Mouse (Mus musculus) common myeloid progenitor, adult 5-6 weeks (primary cell): ENCODE data around the gene Anapc16. TPM values are rescaled to one million over a fixed set of nuclear protein-coding genes. Genes with fewer than 3 reads are reported as not detected.

ENCODE experiments used
- ATAC-seq: replicated peaks from 2 replicates; pipeline ENCODE4 v1.8.0; 2016; ENCODE audit warnings: low read depth, mild to moderate bottlenecking, moderate TSS enrichment, inconsistent platforms; ENCODE audit not compliant: poor library complexity, severe bottlenecking
- total RNA-seq: library from RNA; stranded (forward); fragments of 200-1000, 187-1606 nt; gene quantifications from 2 replicates; pipeline ENCODE4 v1.2.3, GENCODE M21; 2017

The Anapc16 gene
- total RNA-seq, 1 experiment from 2014 or later, result 45.3 TPM

DNA sequence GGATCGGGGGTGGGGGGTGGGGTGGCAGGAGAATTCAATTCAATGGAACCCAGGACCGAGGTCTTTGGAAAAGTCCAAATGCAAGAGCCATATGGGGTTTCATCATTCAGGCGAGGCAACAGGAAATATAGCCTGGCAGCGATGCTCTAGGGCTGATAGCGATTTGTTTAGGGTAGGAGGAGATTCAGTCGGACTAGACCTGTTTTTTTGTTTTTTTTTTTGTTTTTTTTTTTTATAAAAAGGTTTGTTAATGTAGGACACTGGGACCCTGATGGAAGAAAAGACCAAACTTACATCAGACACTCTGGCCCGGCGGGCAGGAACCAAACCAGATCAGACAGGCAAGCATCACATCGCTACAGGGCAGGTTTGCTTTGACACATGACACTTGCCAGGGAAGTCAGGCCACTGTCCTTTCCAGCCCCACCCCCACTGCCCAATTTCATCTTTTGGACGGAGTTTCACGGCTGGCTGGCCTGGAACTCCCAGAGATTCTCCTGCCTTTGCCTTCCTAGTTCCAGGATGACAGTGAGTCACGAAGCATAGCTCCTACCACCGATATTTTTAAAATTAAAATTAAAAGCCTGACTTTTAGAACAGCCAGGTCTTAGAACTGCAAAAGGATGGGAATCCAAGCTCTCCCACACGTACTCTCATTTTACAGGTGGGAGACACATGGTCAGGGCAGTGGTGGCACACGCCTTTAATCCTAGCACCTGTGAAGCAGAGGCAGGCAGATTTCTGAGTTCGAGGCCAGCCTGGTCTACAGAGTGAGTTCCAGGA, 50.0 kb downstream of the Anapc16 start:
- no peak for ATAC-seq

DNA sequence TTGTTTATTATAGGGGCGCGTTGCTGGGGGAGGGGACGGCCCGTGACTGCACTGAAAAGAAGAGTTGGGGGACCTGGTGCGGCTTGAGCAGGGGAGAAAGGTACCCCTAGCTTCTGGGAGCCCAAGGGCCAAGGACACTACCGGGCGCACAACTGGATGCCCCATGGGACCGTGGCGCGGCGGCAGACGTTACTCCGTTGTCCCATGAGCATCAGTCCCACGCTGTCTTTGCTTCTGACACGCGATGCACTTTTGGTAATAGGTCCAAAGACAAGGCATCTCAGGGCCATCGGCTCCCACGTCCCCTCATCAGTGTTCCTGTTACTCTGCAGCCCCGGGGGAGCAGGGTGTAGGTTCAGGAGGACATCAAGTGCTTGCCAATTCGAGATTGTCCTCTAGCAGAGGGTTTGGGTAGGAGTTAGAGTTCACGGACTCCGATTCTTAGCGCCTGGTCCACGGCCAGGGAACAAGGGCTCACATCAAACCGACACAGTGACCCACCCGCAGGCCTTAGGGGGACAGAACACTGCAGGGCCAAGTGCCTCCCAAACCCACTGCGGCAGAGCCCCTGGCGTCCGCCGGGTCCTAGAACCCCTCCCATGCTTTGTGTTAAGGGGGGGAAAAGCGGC, 50.7 kb downstream of the Anapc16 start:
- ATAC-seq, result peak; percentile 10

DNA sequence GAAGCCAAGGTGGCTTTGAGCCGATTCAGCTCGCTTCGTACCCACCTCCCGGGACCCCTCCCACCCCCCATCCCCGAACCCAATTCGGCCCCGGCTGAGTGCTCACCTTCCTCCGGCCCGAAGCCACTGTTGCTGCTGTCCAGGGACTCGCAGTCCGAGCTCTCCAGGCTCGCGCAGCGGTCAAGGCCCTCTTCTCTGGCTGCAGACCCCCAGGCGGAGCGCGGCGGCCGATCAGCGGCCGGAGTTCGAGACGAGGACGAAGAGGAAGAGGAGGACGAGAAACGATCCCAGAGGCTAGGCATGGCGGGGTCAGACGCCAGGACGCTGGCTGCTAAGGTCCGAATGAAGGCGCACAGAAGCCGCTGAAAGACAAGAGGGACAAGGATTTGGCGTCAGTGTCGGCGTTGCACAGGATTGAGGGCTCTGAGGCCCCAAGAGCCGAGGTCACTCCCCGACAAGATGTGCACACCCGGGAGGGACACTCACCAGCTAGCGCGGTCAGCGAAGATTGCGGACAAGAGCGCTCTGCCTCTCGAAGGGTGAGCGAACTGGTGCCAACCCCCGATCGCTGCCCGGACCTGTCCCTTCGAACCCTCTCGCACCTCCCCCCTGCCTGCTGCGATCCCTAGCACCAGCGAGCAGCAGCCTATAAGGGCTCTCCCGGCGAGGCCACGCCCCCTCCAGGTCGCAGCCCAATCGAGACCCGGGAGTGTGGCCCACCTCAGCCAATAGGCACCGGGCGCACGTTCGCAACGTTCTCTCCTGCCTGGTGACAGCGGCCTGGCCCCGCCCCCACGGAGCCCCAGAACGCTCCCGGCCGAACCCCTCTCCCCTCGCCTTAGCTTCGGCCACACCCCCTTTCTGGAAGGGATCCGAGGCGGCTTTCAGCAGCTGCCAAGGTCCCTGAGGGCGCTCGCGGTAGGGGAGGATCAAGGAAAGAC, 51.5 kb downstream of the Anapc16 start, which contains the start of gene Ddit4:
Gene Ddit4 (minus strand): TSS at position 624 of the 941 bp plus-strand sequence.
- ATAC-seq, result peak; percentile 88

DNA sequence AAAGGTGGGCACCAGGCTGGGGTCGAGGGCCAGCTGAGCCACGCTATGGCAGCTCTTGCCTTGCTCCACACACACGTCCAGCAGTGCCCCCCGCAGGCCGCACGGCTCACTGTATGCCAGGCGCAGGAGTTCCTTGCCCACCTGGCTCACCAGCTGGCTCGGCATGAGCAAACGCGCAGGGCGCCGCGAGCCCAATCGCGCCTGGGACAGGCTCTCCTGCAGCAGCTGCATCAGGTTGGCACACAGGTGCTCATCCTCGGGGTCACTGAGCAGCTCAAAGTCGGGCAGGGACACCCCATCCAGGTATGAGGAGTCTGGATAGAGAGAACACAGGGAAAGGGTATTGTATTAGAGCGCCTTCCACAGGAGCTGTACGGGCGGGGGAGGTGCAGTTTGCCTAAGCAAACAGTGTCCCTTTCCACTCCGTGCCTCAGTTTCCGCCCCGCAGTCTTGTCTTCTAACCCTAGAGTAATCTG, 52.2 kb downstream of the Anapc16 start:
- ATAC-seq, result peak; percentile 43

DNA sequence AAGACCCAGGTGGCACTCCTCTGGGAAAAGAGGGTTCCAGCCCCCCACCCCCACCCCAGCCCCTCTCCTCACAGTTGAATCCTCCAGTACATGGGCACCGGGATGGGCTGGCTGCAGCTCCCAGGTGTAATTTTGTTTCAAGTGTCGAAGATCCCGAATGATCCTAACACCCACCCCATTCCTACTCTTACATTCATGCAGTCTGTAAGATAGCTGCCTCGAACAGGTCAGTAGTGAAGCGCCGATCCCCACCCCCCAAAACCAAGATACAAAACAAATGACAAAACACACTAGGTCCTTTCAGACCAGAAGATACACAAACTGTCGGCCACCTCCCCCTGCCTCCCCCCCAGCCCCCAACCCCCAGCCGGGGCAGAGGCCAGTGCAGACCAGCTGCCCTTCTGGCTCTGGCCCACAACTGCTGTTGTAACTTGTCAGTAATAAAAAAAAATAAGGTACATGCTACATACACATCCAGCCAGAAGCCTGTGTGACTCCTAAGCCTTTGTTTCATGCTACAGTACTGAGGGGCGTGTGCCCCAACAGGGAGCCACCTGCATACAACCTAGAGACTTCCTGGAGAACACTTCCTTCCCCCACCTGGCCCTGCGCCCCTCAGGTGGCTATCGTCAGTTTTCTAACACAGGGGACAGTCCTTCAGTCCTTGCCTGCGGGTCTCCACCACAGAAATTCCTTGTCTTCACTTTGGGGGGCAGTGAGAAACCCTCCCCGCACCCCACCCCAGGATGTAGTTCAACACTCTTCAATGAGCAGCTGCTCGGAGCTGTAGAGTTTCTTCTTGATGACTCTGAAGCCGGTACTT, 52.9 kb downstream of the Anapc16 start:
- ATAC-seq, result no peak

DNA sequence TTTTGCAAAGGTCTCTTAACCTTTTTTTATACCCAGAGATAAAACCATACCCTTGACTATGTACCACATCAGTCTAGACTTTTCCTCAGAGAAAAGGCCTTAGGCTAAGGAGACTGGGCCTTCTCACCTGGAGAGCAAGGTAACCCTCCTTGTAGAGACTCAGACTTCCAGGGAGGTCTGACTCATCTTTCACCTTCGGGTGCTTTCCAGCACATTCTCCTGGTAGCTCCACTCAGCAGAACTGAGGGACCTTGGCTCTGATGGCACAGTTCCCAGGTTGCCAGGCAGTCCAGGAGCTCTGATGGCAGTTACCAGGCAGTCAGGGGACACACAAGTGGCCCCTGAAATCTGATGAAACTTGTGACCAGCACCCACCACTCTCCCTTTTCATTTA, 53.7 kb downstream of the Anapc16 start:
- no peak for ATAC-seq

DNA sequence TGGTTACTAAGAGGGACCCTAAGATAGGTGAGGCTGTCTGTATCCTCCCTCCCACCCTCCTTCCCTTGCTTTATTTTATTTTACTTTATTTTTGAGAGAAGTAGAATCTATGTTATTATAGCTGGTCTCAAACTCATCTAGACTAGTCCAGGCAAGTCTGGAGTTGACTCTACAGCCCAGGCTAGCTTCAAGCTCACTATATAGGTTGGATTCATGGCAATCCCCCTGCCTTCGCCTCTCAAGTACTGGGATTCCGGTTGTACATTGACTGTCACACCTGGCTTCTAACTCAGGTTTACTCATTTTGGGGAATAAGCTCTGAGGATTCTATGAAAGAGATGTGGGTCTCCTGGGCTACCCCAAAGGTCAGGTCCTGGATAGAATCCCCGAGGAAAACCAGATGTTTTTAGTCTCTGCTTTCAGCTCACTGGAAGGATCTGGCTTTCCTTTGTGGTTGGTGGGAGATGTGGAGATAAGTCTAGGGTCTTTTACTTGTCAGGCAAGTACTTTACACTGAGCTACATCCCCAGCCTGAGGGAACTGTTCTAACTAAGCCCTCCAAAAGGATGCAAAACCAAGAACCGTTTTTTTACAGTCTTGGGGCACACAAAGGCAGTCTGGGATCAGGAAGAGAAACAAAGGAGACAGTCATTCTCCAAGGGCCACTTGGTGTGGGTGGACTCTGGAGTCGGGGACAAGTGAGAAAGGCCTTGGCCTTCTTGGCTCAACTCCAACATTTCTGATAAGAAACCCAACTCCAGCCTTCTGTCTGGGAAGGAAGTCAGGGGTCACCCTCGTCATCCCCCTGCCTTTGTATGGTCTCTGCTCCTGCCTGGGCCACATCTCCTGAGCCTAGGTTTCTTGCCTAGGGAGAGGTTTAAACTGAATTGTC, 54.3 kb downstream of the Anapc16 start:
- ATAC-seq, result no peak

DNA sequence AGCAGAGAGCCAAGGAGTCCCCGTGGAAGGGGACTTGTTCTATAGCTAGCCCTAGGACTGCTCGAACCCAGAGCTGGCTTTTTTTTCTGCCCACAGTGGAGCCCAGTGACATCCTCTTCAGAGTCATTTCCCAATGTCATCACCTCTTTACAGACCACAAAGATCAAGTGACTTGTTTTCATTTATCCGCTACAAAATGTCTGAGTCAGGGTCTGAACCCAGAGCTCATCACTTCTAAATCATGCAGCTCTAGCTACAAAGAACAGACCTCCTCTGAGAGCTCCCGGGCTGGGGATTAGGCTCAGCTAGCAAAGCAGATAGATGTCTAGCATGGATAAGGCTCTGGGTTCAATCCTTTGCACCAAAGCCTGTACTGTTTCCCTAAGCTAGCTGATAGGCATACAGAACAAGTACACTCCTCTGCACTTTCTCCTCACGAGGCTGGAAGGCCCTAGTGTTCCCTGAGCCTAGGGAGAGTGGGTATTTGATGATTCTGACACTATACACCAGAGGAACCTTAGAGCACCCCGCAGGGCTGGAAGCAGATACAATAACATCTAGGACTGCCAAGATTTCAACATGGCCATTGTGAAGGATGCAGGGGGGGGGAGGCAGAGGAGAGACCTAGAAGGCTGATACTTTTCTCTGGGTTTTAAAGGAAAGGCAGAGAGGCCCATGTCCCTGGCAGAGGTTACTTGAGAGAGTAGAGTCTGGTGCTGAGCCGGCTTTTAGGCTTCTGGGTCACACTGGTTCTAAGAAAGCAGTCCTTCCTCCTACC, 55.5 kb downstream of the Anapc16 start:
- no peak for ATAC-seq

DNA sequence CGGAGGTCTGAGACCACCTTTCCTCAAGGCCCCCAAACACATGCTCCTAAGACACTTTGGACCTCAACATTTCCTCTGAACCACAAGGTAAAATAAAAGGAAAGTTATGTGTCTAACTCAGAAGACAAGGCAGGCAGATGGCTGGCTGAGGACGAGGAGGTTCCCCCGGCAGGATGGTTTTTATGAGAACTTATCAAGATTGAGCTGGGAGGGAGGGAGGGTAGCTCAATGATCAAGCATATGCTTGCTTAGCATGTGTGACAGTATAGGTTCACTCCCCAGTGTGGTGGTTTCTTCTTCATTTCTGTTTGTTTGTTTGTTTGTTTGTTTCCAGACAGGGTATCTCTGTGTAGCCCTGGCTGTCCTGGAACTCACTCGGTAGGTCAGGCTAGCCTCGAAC, 56.6 kb downstream of the Anapc16 start:
- no peak for ATAC-seq

DNA sequence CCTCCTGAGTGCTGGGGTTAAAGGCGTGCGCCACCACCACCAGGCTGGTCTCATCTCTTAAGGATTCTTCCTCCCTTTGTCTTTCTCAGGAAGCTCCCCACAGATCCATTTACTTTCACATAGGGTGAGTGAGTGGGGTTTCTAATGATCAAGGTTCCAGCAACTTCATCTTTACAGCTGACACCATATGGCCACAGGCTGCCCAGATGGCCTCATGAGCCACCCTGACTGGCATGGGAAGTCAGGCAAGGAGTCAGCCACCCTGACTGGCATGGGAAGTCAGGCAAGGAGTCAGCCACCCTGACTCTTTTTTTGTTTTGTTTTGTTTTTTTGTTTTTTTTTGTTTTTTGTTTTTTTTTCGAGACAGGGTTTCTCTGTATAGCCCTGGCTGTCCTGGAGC, 57.5 kb downstream of the Anapc16 start:
- no peak for ATAC-seq

DNA sequence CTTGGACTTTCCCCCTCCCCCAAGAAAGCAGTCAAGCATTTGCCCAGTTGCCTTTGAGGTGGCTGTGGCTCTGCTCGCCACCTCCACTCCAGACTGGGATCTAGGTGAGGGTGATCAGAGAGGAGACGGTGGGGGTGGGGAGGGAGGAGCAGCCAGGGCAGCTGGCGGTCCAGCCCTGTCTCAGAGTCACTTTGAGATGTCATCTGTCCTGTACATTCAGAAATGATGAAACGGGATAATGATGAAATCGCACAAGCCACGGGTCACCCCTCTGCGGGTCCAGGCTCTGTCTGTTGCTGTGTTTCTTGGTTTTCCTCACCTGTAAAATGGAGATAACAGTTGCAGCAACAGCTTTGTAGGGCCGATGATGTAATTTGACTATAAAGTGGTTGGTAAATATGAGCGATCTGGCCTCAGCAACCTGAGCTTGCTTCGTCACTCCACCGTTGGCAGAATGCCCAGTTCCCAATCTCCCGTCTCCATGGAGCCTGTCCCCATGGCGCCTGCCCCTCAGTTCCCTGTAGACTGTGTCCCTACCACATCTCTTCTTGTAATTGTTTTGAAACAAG, 59.4 kb downstream of the Anapc16 start:
- peak; percentile 79 for ATAC-seq

DNA sequence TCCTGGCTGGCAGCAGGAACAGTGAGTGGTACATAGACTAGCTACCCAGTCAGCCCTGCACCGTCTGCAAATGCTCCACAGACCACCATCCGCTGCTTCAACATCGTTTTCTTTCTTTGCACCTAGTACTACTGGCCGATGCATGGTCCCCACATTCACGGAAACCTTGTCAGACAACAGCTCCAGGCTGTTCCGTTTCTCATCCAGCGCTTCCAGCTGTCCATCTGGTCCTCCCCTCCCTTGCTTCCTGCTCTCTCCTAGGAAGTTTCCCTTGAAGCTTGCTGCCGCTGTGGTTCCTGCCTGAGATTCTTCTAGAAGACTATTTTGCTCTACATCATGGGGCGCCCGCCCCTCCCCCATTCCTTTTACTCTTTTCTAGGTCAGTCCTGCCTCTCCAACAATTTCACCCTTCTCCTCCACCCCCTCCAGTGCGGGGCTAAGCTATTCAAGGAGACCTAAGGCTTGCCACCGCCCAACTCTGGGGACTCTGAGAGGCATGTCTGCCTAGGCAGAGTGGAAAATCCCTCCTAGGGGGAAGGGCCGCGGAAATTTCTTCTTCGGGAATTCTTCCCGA, 60.0 kb downstream of the Anapc16 start:
- ATAC-seq, result peak; percentile 12

DNA sequence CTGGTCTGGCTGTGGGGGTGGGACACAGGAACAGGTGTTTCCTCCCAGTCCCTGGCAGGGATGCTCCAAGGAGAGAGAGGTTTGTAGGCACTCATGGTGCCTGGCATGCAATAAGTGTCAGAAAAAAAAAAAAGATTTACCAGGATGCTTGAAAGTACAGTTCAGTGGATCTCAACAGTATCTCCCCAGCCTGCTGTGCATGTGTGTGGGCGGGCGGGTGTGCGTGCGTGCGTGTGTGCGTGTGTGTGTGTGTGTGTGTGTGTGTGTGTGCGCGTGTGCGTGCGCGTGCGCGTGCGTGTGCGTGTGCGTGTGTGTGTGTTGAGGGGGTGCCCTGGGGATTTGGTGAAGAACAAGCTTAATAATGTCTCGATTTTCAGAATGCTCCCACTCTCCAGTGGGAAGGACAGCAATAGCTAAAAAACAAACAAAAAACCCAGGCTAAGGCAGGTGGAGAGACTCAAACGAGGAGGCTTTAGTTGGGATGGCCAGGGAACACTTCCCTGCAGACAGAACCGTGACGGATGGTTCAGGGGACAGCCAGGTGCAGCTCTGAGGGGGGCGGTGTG, 60.6 kb downstream of the Anapc16 start:
- no peak for ATAC-seq

DNA sequence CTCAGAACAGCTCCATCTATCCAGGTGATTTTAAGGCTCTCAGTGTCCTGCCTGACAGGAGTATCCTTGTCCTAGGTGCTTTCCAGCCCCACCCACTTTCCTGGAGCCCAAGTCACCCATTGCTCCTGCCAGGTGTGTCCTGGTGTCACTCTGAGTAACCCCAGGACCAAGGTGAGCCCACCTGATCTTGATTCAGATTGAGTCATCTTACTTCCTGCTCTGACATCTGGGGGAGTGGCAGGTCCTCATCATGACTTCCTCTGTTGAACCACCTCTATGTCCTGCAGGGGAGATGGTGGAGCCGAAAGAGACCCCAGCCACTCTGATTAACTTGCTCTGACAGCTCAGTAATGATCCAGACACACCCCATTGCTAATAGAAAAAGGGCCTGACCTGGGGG, 63.9 kb downstream of the Anapc16 start:
- no peak for ATAC-seq

DNA sequence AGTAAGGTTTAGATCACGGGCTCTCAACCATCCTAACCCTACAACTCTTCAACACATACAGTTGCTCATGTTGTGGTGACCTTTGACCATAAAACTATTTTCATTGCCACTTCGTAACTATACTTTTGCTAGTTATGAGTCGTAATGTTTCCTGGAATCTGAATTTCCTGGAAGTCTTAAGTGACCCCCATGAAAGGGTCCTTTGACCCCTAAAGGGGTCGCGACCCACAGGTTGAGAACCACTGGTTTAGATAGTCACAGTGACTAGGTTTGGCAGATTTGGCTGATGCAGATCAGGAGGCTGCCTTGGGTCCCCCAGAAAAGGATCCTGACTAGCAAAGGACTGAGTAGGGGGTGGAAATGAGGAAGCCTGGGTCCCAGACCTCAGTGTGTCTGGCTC, 64.3 kb downstream of the Anapc16 start:
- no peak for ATAC-seq
